Mouse (Mus musculus): Measurements from ENCODE around the gene Il18rap. TPM values are rescaled to one million over a fixed set of nuclear protein-coding genes. Genes with fewer than 3 reads are reported as not detected.

Il18rap gene
- 0.64 TPM for polyA plus RNA-seq (2014; fragmentation: Illumina TruSeq; extraction: RNeasy Lipid Tissue Mini Kit (QIAGEN cat#74804); ENCODE audit: low read depth, low replicate concordance)

GRCm38 (mm10) chr1:40514851-40515585 is at the start of gene Il18rap:
Gene Il18rap, plus strand, starts transcription at chr1:40515362.

DNA sequence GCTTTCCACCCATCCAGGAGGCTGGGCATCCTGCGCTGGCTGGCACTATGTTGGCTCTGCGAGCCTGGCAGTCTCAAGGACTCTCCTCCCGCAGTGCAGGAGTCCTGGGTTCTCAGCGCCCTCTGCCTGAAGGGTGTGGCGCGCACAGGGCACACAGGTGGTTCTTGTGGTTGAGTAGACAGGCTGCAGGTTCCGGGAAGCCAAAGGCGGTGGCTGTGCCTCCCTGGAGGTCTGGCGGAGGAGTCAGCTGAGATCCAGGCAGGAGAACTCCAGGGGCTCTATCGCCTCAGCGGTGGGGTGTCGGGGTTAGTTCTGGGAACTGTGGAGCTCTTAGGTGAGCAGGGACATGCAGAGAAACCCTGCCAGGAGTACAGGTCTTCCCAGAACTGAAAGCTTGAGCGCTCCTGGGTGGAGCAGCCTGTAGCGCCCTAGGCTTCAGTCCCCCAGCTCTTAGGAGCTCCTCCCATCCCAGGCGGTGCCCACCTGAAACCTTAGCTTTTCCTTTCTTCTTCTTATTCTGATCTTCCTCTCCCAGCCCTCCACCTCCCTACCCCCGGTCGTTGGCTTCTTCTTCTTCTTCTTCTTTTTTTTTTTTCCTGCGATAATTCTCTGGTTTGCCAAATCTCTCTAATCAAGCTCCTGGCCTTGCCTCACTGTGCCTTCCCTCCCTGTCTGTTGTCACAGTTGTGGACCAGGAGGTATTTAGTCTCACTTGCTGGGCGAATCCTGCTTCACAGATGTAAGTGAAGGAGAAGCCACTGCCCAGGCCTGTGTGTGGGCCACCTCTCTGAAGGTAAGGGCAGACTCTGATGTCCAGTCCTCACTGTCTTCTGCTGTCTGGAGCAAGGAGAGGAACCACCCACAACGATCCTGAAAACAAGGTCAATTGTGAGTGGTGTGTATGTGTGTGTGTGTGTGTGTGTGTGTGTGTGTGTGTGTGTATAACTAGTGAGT is 49.4 kb upstream of the Il18rap start, which contains the start of gene Il18r1:
Gene Il18r1, plus strand, starts transcription at position 76 of the 954 bp plus-strand sequence.

GRCm38 (mm10) chr1:40579784-40580183 is 64.6 kb downstream of the Il18rap start, which contains the start of gene Slc9a4:
Gene Slc9a4, plus strand, starts transcription at chr1:40580081.

Other genes starting within 250 kb of the Il18rap start
- gene Il1rl2, start 190.8 kb upstream of the Il18rap start, polyA plus RNA-seq (2014; fragmentation: Illumina TruSeq; extraction: RNeasy Lipid Tissue Mini Kit (QIAGEN cat#74804); ENCODE audit: low read depth, low replicate concordance) = 3.3 TPM
- 2.6 TPM for gene Il1rl1, start 85.8 kb upstream of the Il18rap start, polyA plus RNA-seq (2014; fragmentation: Illumina TruSeq; extraction: RNeasy Lipid Tissue Mini Kit (QIAGEN cat#74804); ENCODE audit: low read depth, low replicate concordance)
- 0.82 TPM for gene Il18r1, start 49.8 kb upstream of the Il18rap start, polyA plus RNA-seq (2014; fragmentation: Illumina TruSeq; extraction: RNeasy Lipid Tissue Mini Kit (QIAGEN cat#74804); ENCODE audit: low read depth, low replicate concordance)
- gene Slc9a4, start 64.7 kb downstream of the Il18rap start, polyA plus RNA-seq (2014; fragmentation: Illumina TruSeq; extraction: RNeasy Lipid Tissue Mini Kit (QIAGEN cat#74804); ENCODE audit: low read depth, low replicate concordance) = not detected
- not detected for gene Slc9a2, start 165.2 kb downstream of the Il18rap start, polyA plus RNA-seq (2014; fragmentation: Illumina TruSeq; extraction: RNeasy Lipid Tissue Mini Kit (QIAGEN cat#74804); ENCODE audit: low read depth, low replicate concordance)

Measured in adrenal gland, adult 10 weeks (tissue).